Mouse (Mus musculus): ENCODE measurements around the gene Ttc41. TPM values are rescaled to one million over a fixed set of nuclear protein-coding genes. Genes with fewer than 3 reads are reported as not detected.

Ttc41 gene
- total and polyA plus RNA-seq, 3 experiments = 0.10 to 6.5 (median 1.9) TPM

DNA sequence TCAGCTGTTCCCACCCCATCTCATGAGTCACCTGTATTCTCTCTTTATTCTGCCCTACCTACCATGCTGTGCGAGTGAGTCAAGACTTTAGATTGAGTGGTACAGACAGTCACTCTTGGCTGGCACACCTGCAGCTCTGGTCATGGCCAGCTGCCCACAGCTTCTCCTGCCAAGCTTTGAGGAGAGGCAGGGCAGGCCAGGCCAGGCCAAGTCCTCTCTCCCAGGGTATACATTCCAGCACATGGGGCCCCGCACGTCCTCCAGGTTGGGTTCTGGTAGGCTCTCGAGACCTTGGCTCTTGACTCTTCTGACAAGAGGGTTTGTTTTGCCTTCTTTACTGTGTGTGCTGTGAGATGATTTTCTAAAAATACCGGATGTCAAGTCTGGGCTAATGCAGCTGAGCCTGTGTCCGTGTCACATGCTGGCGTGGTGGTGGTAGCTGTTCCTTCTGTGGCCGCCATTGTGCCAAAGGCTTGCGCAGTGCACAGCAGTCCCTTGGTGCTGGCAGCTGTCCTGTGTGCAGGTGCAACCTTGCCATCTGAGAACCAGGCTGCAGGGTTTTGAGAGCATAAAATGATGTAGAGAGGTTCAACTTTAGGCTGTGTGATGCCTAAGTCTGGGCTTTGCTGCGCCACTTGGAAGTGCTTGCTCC lies 120.4 kb downstream of the Ttc41 start:
- no peak for TF ChIP-seq POLR2AphosphoS5 (IDR thresholded peaks at IDR 0.05; ENCODE audit: insufficient replicate concordance, low read depth, low read length)
- no peak for TF ChIP-seq TAL1 (conservative IDR thresholded peaks at IDR 0.05; ENCODE audit: low read depth, low read length)
- TF ChIP-seq GATA1 (IDR thresholded peaks at IDR 0.05; ENCODE audit: borderline replicate concordance, low read length) = no peak
- TF ChIP-seq CTCF (IDR thresholded peaks at IDR 0.05; ENCODE audit: low read depth, low read length) = no peak
- no peak for TF ChIP-seq GATA2 (IDR thresholded peaks at IDR 0.05; ENCODE audit: borderline replicate concordance, low read depth, low read length)
- H3K9me3 ChIP-seq (replicated peaks) = peaks cover 2% of the 10 kb centered on the region; the same call in 1 of the 2 replicates
- DNase-seq (ENCODE audit: low spot score) (no peak), ATAC-seq (ENCODE audit: extremely low read depth, insufficient number of reproducible peaks, low FRiP score, poor library complexity, severe bottlenecking) (no peak)
- H3K4me3 ChIP-seq (ENCODE audit: low read depth, low read length) = no peak overlapping the region
- H3K4me1 ChIP-seq (ENCODE audit: insufficient read depth, low read depth, low read length) = peaks cover 6% of the 10 kb centered on the region
- no peaks in the 10 kb centered on the region for H3K27me3 ChIP-seq (ENCODE audit: insufficient read depth, low read length)
- H3K36me3 ChIP-seq (replicated peaks) = peaks cover 97% of the 10 kb centered on the region

Other genes with a start within 250 kb of the Ttc41 start
- not detected in 2 replicates for gene Syn3, start 206.9 kb upstream of the Ttc41 start, total RNA-seq (2014; fragmentation: Nextera tagmentation)
- 0.17 and 0.44 TPM in 2 replicates for gene Syn3, start 206.9 kb upstream of the Ttc41 start, total RNA-seq (2017)
- 0.01 TPM in 1 of 2 replicates, not detected in the other for gene Syn3, start 206.9 kb upstream of the Ttc41 start, polyA plus RNA-seq (2012)
- gene Hsp90b1, start 302 bp upstream of the Ttc41 start, total RNA-seq (2014; fragmentation: Nextera tagmentation) = 423 and 435 TPM in 2 replicates
- 367 and 445 TPM in 2 replicates for gene Hsp90b1, start 302 bp upstream of the Ttc41 start, total RNA-seq (2017)
- gene Hsp90b1, start 302 bp upstream of the Ttc41 start, polyA plus RNA-seq (2012) = 17.3 and 26.6 TPM in 2 replicates
- gene Gm49358, start 58.2 kb downstream of the Ttc41 start, total RNA-seq (2014; fragmentation: Nextera tagmentation) = not detected in 2 replicates
- not detected in 2 replicates for gene Gm49358, start 58.2 kb downstream of the Ttc41 start, total RNA-seq (2017)
- not detected in 2 replicates for gene Gm49358, start 58.2 kb downstream of the Ttc41 start, polyA plus RNA-seq (2012)
- 14.3 and 16.5 TPM in 2 replicates for gene Nt5dc3, start 73.2 kb downstream of the Ttc41 start, total RNA-seq (2014; fragmentation: Nextera tagmentation)
- gene Nt5dc3, start 73.2 kb downstream of the Ttc41 start, total RNA-seq (2017) = 6.6 and 7.1 TPM in 2 replicates
- gene Nt5dc3, start 73.2 kb downstream of the Ttc41 start, polyA plus RNA-seq (2012) = 7.6 and 13.0 TPM in 2 replicates